Mouse (Mus musculus) MEL (cell line): ENCODE measurements around the gene Cryga. TPM values are rescaled to one million over a fixed set of nuclear protein-coding genes. Genes with fewer than 3 reads are reported as not detected.

Experiments
- DNase-seq: peaks from one replicate; pipeline ENCODE4 v3.0.0; 2011; ENCODE audit warnings: low read depth, low spot score
- H3K27ac ChIP-seq: 2 replicates; pipeline ENCODE4 v1.5.1; 2012; ENCODE audit warnings: low read depth, mild to moderate bottlenecking, control low read depth, low read length, moderate library complexity; ENCODE audit not compliant: control insufficient read depth
- H3K27me3 ChIP-seq, 2 experiments: fragments of 150-350 bp in 1 of 2; sonication (generic) in 1 of 2; 2 replicates each; pipeline ENCODE4 v1.6.1; 2012; ENCODE audit warnings: low read length in 2 of 2, mild to moderate bottlenecking in 2 of 2, improper control_type of control experiment in 1 of 2, moderate library complexity in 1 of 2; ENCODE audit not compliant: insufficient read depth in 2 of 2, control insufficient read depth in 1 of 2
- H3K36me3 ChIP-seq, 2 experiments: 2 replicates each; pipeline ENCODE4 v1.6.1; 2012 to 2014; ENCODE audit warnings: low read length in 2 of 2, improper control_type of control experiment in 1 of 2, inconsistent platforms in 1 of 2, mild to moderate bottlenecking in 1 of 2; ENCODE audit not compliant: insufficient read depth in 2 of 2, control insufficient read depth in 1 of 2
- H3K4me1 ChIP-seq, 2 experiments: fragments of 150-350 bp in 1 of 2; sonication (generic) in 1 of 2; 2 replicates each; pipeline ENCODE4 v1.6.1; 2012; ENCODE audit warnings: low read length in 2 of 2, improper control_type of control experiment in 1 of 2, mild to moderate bottlenecking in 1 of 2; ENCODE audit not compliant: insufficient read depth in 2 of 2, control insufficient read depth in 1 of 2
- H3K4me3 ChIP-seq, 2 experiments: fragments of 150-350 bp in 1 of 2; sonication (generic) in 1 of 2; 2 replicates each; pipeline ENCODE4 v1.5.1; 2012; ENCODE audit warnings: low read depth in 2 of 2, low read length in 2 of 2, mild to moderate bottlenecking in 2 of 2, moderate library complexity in 2 of 2, control low read depth in 1 of 2, improper control_type of control experiment in 1 of 2; ENCODE audit not compliant: control insufficient read depth in 1 of 2, insufficient read depth in 1 of 2
- H3K79me2 ChIP-seq: 2 replicates; pipeline ENCODE4 v1.6.1; 2012; ENCODE audit warnings: mild to moderate bottlenecking, low read length, moderate library complexity; ENCODE audit not compliant: control insufficient read depth, poor library complexity, insufficient read depth
- H3K9ac ChIP-seq: 2 replicates; pipeline ENCODE4 v1.6.1; 2012; ENCODE audit warnings: low read depth, mild to moderate bottlenecking, control low read depth, low read length, moderate library complexity; ENCODE audit not compliant: control insufficient read depth, poor library complexity, severe bottlenecking
- H3K9me3 ChIP-seq: fragments of 150-350 bp; sonication (generic); replicated peaks from 2 replicates; pipeline ENCODE4 v1.6.1; 2012; ENCODE audit warnings: mild to moderate bottlenecking, low read length, improper control_type of control experiment, moderate library complexity; ENCODE audit not compliant: insufficient read depth
- CHD1 ChIP-seq: IDR thresholded peaks from 2 replicates; pipeline ENCODE4 v1.6.1; 2012; ENCODE audit warnings: low read depth, mild to moderate bottlenecking, inconsistent platforms, low read length, improper control_type of control experiment
- CHD2 ChIP-seq: IDR thresholded peaks from 2 replicates; pipeline ENCODE4 v1.6.1; 2011; ENCODE audit warnings: low read length, improper control_type of control experiment
- CTCF ChIP-seq, 3 experiments: IDR thresholded peaks in 2 of 3; conservative IDR thresholded peaks in 1 of 3; 2 replicates each; pipeline ENCODE4 v1.5.1; 2011 to 2012; ENCODE audit warnings: low read length in 3 of 3, low read depth in 2 of 3, mild to moderate bottlenecking in 2 of 3, improper control_type of control experiment in 1 of 3, inconsistent platforms in 1 of 3, mixed read lengths in 1 of 3, moderate library complexity in 1 of 3; ENCODE audit not compliant: control insufficient read depth in 1 of 3, insufficient read depth in 1 of 3, poor library complexity in 1 of 3, severe bottlenecking in 1 of 3
- E2F4 ChIP-seq: IDR thresholded peaks from 2 replicates; pipeline ENCODE4 v1.6.1; 2011; ENCODE audit warnings: low read depth, low read length, improper control_type of control experiment, borderline replicate concordance
- ETS1 ChIP-seq: IDR thresholded peaks from 2 replicates; pipeline ENCODE4 v1.6.1; 2012; ENCODE audit warnings: low read depth, mild to moderate bottlenecking, inconsistent platforms, low read length, improper control_type of control experiment, moderate library complexity
- GABPA ChIP-seq: IDR thresholded peaks from 2 replicates; pipeline ENCODE4 v1.6.1; 2012; ENCODE audit warnings: low read depth, mild to moderate bottlenecking, inconsistent platforms, low read length, improper control_type of control experiment, moderate library complexity
- MEF2A ChIP-seq: IDR thresholded peaks from 2 replicates; pipeline ENCODE4 v1.6.1; 2014; ENCODE audit warnings: low read depth, mild to moderate bottlenecking, inconsistent platforms, low read length, improper control_type of control experiment; ENCODE audit not compliant: poor library complexity, insufficient replicate concordance, severe bottlenecking; ENCODE audit errors: extremely low read depth
- MYB ChIP-seq: IDR thresholded peaks from 2 replicates; pipeline ENCODE4 v1.6.1; 2011; ENCODE audit warnings: mild to moderate bottlenecking, low read depth, low read length, improper control_type of control experiment
- NELFE ChIP-seq: IDR thresholded peaks from 2 replicates; pipeline ENCODE4 v1.6.1; 2011; ENCODE audit warnings: low read depth, low read length, improper control_type of control experiment
- RCOR1 ChIP-seq: IDR thresholded peaks from 2 replicates; pipeline ENCODE4 v1.6.1; 2012; ENCODE audit warnings: low read depth, mild to moderate bottlenecking, inconsistent platforms, low read length, improper control_type of control experiment
- SIN3A ChIP-seq: IDR thresholded peaks from 2 replicates; pipeline ENCODE4 v1.6.1; 2012; ENCODE audit warnings: low read length, improper control_type of control experiment, inconsistent platforms
- SMC3 ChIP-seq: IDR thresholded peaks from 2 replicates; pipeline ENCODE4 v1.6.1; 2011; ENCODE audit warnings: low read depth, low read length, improper control_type of control experiment
- TAL1 ChIP-seq: IDR thresholded peaks from 2 replicates; pipeline ENCODE4 v1.6.1; 2012; ENCODE audit warnings: mild to moderate bottlenecking, inconsistent platforms, low read length, moderate library complexity, mixed read lengths
- USF1 ChIP-seq: IDR thresholded peaks from 2 replicates; pipeline ENCODE4 v1.6.1; 2014; ENCODE audit warnings: low read depth, mild to moderate bottlenecking, inconsistent platforms, low read length, improper control_type of control experiment, moderate library complexity
- ZC3H11A ChIP-seq: IDR thresholded peaks from 2 replicates; pipeline ENCODE4 v1.6.1; 2012; ENCODE audit warnings: low read depth, mild to moderate bottlenecking, inconsistent platforms, low read length, improper control_type of control experiment
- ZMIZ1 ChIP-seq: IDR thresholded peaks from 2 replicates; pipeline ENCODE4 v1.6.1; 2012; ENCODE audit warnings: low read depth, mild to moderate bottlenecking, inconsistent platforms, low read length, improper control_type of control experiment, moderate library complexity
- polyA plus RNA-seq, 2 experiments: library from polyadenylated mRNA; stranded (reverse) in 1 of 2; unstranded in 1 of 2; fragments of >175 nt in 1 of 2; fragments of >200 nt in 1 of 2; gene quantifications; 2 replicates each; pipeline versions ENCODE4 v1.2.1 to v1.2.4; 2012; ENCODE audit warnings: low replicate concordance in 2 of 2, low read depth in 1 of 2; ENCODE audit not compliant: insufficient read length in 2 of 2, insufficient read depth in 1 of 2, missing spikeins in 1 of 2
- total RNA-seq: library from RNA; depleted of rRNA; stranded (reverse); fragments of 300-350 nt; gene quantifications from 2 replicates; pipeline ENCODE4 v1.2.3, GENCODE M21; 2012

The Cryga gene
- total and polyA plus RNA-seq, 3 experiments = not detected

DNA sequence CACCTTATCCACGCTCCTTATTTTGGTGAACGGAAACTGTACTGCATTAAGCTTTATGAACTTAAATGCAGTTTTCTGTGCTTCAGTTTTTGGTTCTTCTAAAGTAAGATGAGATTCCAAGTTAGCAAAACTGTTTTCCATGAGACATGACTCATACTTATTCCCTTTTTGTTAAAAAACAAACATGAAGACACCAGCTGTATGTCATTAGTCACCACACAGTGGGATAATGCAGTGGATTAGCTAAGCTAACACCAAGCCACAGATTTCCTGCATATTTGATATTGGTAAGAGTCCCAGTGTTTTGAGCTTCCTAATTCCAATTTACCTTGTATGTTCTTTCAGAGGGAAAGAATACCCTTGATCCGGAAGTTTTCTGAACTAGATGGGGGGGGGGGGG is 11.6 kb downstream of the Cryga start:
- TF ChIP-seq ZMIZ1 = no peak
- TF ChIP-seq ZC3H11A = no peak
- TF ChIP-seq TAL1 = no peak
- TF ChIP-seq GABPA = no peak
- no peak for TF ChIP-seq NELFE
- TF ChIP-seq CTCF (IDR thresholded peaks at IDR 0.05 in 2 of 3, conservative IDR thresholded peaks at IDR 0.05 in 1 of 3; ENCODE audit: control insufficient read depth in 1 of 3, insufficient read depth in 1 of 3, low read depth in 2 of 3, low read length in 3 of 3, poor library complexity in 1 of 3, severe bottlenecking in 1 of 3) = no peak
- TF ChIP-seq MEF2A = no peak
- no peak for TF ChIP-seq ETS1
- TF ChIP-seq E2F4 = no peak
- no peak for TF ChIP-seq RCOR1
- TF ChIP-seq USF1 = no peak
- no peak for TF ChIP-seq SIN3A
- TF ChIP-seq CHD1 = no peak
- DNase-seq = no peak
- no peak overlapping the region for H3K4me3 ChIP-seq
- no peaks in the 10 kb centered on the region for H3K36me3 ChIP-seq
- no peaks in the 10 kb centered on the region for H3K4me1 ChIP-seq
- no peak overlapping the region for H3K27ac ChIP-seq
- H3K9ac ChIP-seq = no peak overlapping the region
- H3K27me3 ChIP-seq = no peaks in the 10 kb centered on the region; a peak in 1 of 4 replicates
- no peaks in the 10 kb centered on the region for H3K79me2 ChIP-seq
- no peaks in the 10 kb centered on the region for H3K9me3 ChIP-seq

DNA sequence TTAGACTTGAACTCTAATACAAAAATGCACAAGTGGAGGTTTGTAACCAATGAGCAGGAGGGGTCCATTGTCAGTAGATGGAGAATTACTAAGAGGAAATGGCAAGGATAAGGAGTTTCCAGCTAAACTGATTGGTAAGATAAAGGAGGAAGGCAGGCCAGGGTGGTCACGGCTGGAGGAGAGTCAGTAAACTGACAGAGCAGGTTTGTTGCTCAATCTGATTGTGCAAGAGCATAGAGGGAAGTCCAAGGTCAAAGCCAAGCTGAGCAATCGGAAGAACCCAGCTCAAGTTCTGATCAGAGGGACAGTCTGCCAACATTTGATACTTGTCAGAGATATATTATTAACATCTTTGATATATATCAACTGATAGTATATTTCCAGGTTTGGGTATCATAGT is 12.8 kb downstream of the Cryga start:
- Histone ChIP-seq H3K27me3 (no peaks in the 10 kb centered on the region; a peak in 1 of 4 replicates), H3K9ac (no peak overlapping the region), H3K36me3 (no peaks in the 10 kb centered on the region), H3K4me1 (no peaks in the 10 kb centered on the region), H3K27ac (no peak overlapping the region), H3K79me2 (no peaks in the 10 kb centered on the region), H3K9me3 (no peaks in the 10 kb centered on the region), H3K4me3 (no peak overlapping the region)
- no peak for TF ChIP-seq SMC3
- no peak for TF ChIP-seq CHD2
- no peak for TF ChIP-seq MYB
- no peak for DNase-seq
